ENCODE assay signal across 7 mouse cellular contexts in genomic region chr9:22002194-22003162, GRCm38 (mm10). TPM values are rescaled to one million over a fixed set of nuclear protein-coding genes. Genes with fewer than 3 reads are reported as not detected.
DNase-seq lines count a peak whose midpoint lies in the region; ATAC-seq lines count a peak whose summit lies in the region.

Gene Ccdc151 (minus strand): TSS chr9:22002634.
Gene Prkcsh (plus strand): TSS chr9:22002806.

- H3K4me3 ChIP-seq in embryonic facial prominence, embryonic 11.5 days (ENCODE audit: low read depth, low read length) = peak within 1 kb of the TSS; percentile 68
- peak within 1 kb of the TSS; percentile 76 for H3K4me3 ChIP-seq in limb, embryonic 10.5 days
- H3K4me3 ChIP-seq in midbrain, embryonic 13.5 days (replicated peaks) = peak within 1 kb of the TSS; percentile 85

- H3K27ac ChIP-seq in embryonic facial prominence, embryonic 11.5 days (replicated peaks; ENCODE audit: low read depth, low read length) = no peak within 1 kb of the TSS
- peak within 1 kb of the TSS; percentile 81 for H3K27ac ChIP-seq in limb, embryonic 10.5 days
- H3K27ac ChIP-seq in midbrain, embryonic 13.5 days = peak within 1 kb of the TSS; percentile 84

- peak; percentile 99 for ATAC-seq in embryonic facial prominence, embryonic 11.5 days (replicated peaks; ENCODE audit: insufficient number of reproducible peaks, low FRiP score, low TSS enrichment, low read depth)
- ATAC-seq in granulocyte monocyte progenitor cell, adult 5-6 weeks (replicated peaks; ENCODE audit: poor library complexity, severe bottlenecking) = peak; percentile 93
- peak; percentile 99 for ATAC-seq in midbrain, embryonic 13.5 days

- H3K9me3 ChIP-seq in embryonic facial prominence, embryonic 11.5 days (replicated peaks; ENCODE audit: control insufficient read depth, low read length) = no peaks in the 10 kb centered on the region
- no peaks in the 10 kb centered on the region for H3K9me3 ChIP-seq in limb, embryonic 10.5 days (replicated peaks)
- no peaks in the 10 kb centered on the region for H3K9me3 ChIP-seq in midbrain, embryonic 13.5 days

- H3K9ac ChIP-seq in embryonic facial prominence, embryonic 11.5 days (replicated peaks; ENCODE audit: low read length) = peak within 1 kb of the TSS; percentile 71
- H3K9ac ChIP-seq in midbrain, embryonic 13.5 days (replicated peaks) = peak within 1 kb of the TSS; percentile 83

- no peaks in the 10 kb centered on the region for H3K4me1 ChIP-seq in embryonic facial prominence, embryonic 11.5 days (ENCODE audit: control insufficient read depth, insufficient read depth, low read length)
- peaks cover 30% of the 10 kb centered on the region for H3K4me1 ChIP-seq in limb, embryonic 10.5 days
- peaks cover 43% of the 10 kb centered on the region for H3K4me1 ChIP-seq in midbrain, embryonic 13.5 days (replicated peaks)

- DNase-seq in adrenal gland, postnatal 14 days = peak; percentile 99
- DNase-seq in embryonic facial prominence, embryonic 11.5 days (ENCODE audit: low spot score) = peak; percentile 100
- DNase-seq in kidney, adult 11 months = peak; percentile 100
- peak; percentile 98 for DNase-seq in limb, embryonic 10.5 days (ENCODE audit: low spot score)
- peak; percentile 95 for DNase-seq in spleen, adult 12 weeks (ENCODE audit: low spot score)

- H3K27me3 ChIP-seq in embryonic facial prominence, embryonic 11.5 days (ENCODE audit: control insufficient read depth, insufficient read depth, low read length) = no peaks in the 10 kb centered on the region
- H3K27me3 ChIP-seq in limb, embryonic 10.5 days (ENCODE audit: low read depth, poor library complexity, severe bottlenecking) = 0 out of 2 replicates have a peak, but pooled peaks cover 1% of the 10 kb centered on the region
- no peaks in the 10 kb centered on the region for H3K27me3 ChIP-seq in midbrain, embryonic 13.5 days

- no peaks in the 10 kb centered on the region for H3K36me3 ChIP-seq in embryonic facial prominence, embryonic 11.5 days (replicated peaks; ENCODE audit: control insufficient read depth, insufficient read depth, low read depth, low read length)
- H3K36me3 ChIP-seq in limb, embryonic 10.5 days = peaks cover 38% of the 10 kb centered on the region
- H3K36me3 ChIP-seq in midbrain, embryonic 13.5 days = peaks cover 36% of the 10 kb centered on the region

- H3K4me2 ChIP-seq in embryonic facial prominence, embryonic 11.5 days (ENCODE audit: low read depth, low read length) = peak within 1 kb of the TSS; percentile 85
- H3K4me2 ChIP-seq in midbrain, embryonic 13.5 days (replicated peaks) = peak within 1 kb of the TSS; percentile 94

- WGBS in embryonic facial prominence, embryonic 11.5 days = 6% methylated on average over 55 of the region's 57 CpGs
- 6% methylated on average over 57 of the region's 57 CpGs for WGBS in limb, embryonic 10.5 days
- 5% methylated on average over 57 of the region's 57 CpGs for WGBS in midbrain, embryonic 13.5 days

RNA-seq across cellular contexts. Expression of gene Ccdc151, which starts in this region (rescaled TPM):
- total RNA-seq in adrenal gland, postnatal 14 days (2021) = 0.45 and 0.56 TPM in 2 replicates
- polyA plus RNA-seq in embryonic facial prominence, embryonic 11.5 days (2014; fragmentation: Nextera tagmentation; extraction: Ambion mirVana) = 2.6 and 2.9 TPM in 2 replicates
- total RNA-seq in granulocyte monocyte progenitor cell, adult 5-6 weeks (2014; fragmentation: Nextera tagmentation) = not detected in 2 replicates
- total RNA-seq in granulocyte monocyte progenitor cell, adult 5-6 weeks (2017) = not detected in 2 replicates
- polyA plus RNA-seq in limb, embryonic 10.5 days (2016; fragmentation: Nextera tagmentation; extraction: Ambion mirVana) = 2.0 TPM in 2 replicates
- polyA plus RNA-seq in midbrain, embryonic 13.5 days (2015; fragmentation: Nextera tagmentation; extraction: Ambion mirVana) = 3.9 and 4.9 TPM in 2 replicates

RNA-seq across cellular contexts. Expression of gene Prkcsh, which starts in this region (rescaled TPM):
- 133 and 135 TPM in 2 replicates for total RNA-seq in adrenal gland, postnatal 14 days (2021)
- 79.9 and 88.1 TPM in 2 replicates for polyA plus RNA-seq in embryonic facial prominence, embryonic 11.5 days (2014; fragmentation: Nextera tagmentation; extraction: Ambion mirVana)
- 61.4 and 68.4 TPM in 2 replicates for total RNA-seq in granulocyte monocyte progenitor cell, adult 5-6 weeks (2014; fragmentation: Nextera tagmentation)
- 127 and 144 TPM in 2 replicates for total RNA-seq in granulocyte monocyte progenitor cell, adult 5-6 weeks (2017)
- polyA plus RNA-seq in limb, embryonic 10.5 days (2016; fragmentation: Nextera tagmentation; extraction: Ambion mirVana) = 111 and 113 TPM in 2 replicates
- 94.7 and 99.3 TPM in 2 replicates for polyA plus RNA-seq in midbrain, embryonic 13.5 days (2015; fragmentation: Nextera tagmentation; extraction: Ambion mirVana)
